In the genomic region with DNA sequence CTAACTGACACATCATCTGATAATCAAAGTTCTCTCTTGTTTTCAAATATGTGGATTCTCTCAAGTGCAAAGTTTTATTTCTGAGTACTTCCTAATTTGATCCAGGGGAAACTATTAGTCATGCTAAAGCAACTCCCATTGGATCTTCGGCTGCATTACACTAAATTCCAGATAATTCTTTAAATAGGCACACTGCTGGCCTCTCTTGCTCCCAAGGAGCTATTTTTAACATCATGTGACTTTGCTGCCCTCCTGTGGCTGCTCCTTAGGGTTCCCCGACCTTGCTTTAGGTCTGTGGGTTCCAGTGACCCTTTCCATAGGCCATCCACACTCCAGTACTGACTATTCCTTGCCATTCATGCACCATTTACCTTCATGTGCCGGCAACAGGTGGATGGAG, we compare ENCODE assay signal across 9 mouse cellular contexts.
DNase-seq lines count a peak whose midpoint lies in the region; ATAC-seq and TF ChIP-seq lines count a peak whose summit lies in the region.
"Had no signal": no experiment of that assay in that cellular context is flagged by ENCODE, and none has a peak within 500 bp of the region (broad histone marks: within the 10 kb centered on the region; RNA-seq: fewer than 3 reads in every experiment).

No protein-coding gene starts in this region.

- H3K9ac ChIP-seq in embryonic facial prominence, embryonic 14.5 days (ENCODE audit: low read depth, low read length) = no peak overlapping the region
- H3K9ac ChIP-seq: neural tube, embryonic 12.5 days had no signal

- DNase-seq in cerebellum, postnatal 25 days = peak; percentile 7 to 12
- no peak for DNase-seq in cerebellum, adult 9-11 months
- DNase-seq in ES-CJ7 (ENCODE audit: low read depth, low spot score) = peak; percentile 49
- DNase-seq in embryonic facial prominence, embryonic 14.5 days (ENCODE audit: low spot score) = peak; percentile 67
- DNase-seq in kidney, adult 2 months = peak; percentile 66
- peak; percentile 56 for DNase-seq in lung, postnatal 25 days (ENCODE audit: low spot score)
- no peak for DNase-seq in thymus, postnatal 25 days

- H3K4me2 ChIP-seq in embryonic facial prominence, embryonic 14.5 days (ENCODE audit: low read depth, low read length) = no peak overlapping the region
- H3K4me2 ChIP-seq: neural tube, embryonic 12.5 days had no signal

- H3K4me1 ChIP-seq in embryonic facial prominence, embryonic 14.5 days (ENCODE audit: control insufficient read depth, insufficient read depth, low read length) = no peaks in the 10 kb centered on the region
- 0 out of 2 replicates have a peak, but pooled peaks cover 4% of the 10 kb centered on the region for H3K4me1 ChIP-seq in kidney, adult 2 months (ENCODE audit: control insufficient read depth, insufficient read depth, low read length)
- H3K4me1 ChIP-seq: neural tube, embryonic 12.5 days had no signal

- 19% methylated on average over 3 of the region's 3 CpGs for WGBS in embryonic facial prominence, embryonic 14.5 days
- 14% methylated on average over 3 of the region's 3 CpGs for WGBS in kidney, adult 2 months

- no peaks in the 10 kb centered on the region for H3K36me3 ChIP-seq in embryonic facial prominence, embryonic 14.5 days (ENCODE audit: control insufficient read depth, insufficient read depth, low read length)
- H3K36me3 ChIP-seq in kidney, adult 2 months (ENCODE audit: control insufficient read depth, insufficient read depth, low read length) = no peaks in the 10 kb centered on the region
- H3K36me3 ChIP-seq: neural tube, embryonic 12.5 days had no signal

- TF ChIP-seq POLR2A in kidney, adult 2 months (IDR thresholded peaks at IDR 0.05; ENCODE audit: low read depth, low read length) = no peak

- H3K27me3 ChIP-seq in embryonic facial prominence, embryonic 14.5 days (replicated peaks; ENCODE audit: control insufficient read depth, insufficient read depth, low read length) = no peaks in the 10 kb centered on the region
- H3K27me3 ChIP-seq in kidney, adult 2 months (replicated peaks; ENCODE audit: control insufficient read depth, insufficient read depth, low read length) = no peaks in the 10 kb centered on the region
- H3K27me3 ChIP-seq: neural tube, embryonic 12.5 days had no signal

- TF ChIP-seq CTCF in kidney, adult 2 months (conservative IDR thresholded peaks at IDR 0.05; ENCODE audit: insufficient read depth, insufficient read length, low read depth, low read length) = peak; percentile 73

- no peak for ATAC-seq in embryonic facial prominence, embryonic 14.5 days (ENCODE audit: low read depth)
- no peak for ATAC-seq in megakaryocyte-erythroid progenitor cell, adult 5-6 weeks (replicated peaks; ENCODE audit: low FRiP score, low TSS enrichment, poor library complexity, severe bottlenecking)

- H3K9me3 ChIP-seq in embryonic facial prominence, embryonic 14.5 days (ENCODE audit: control insufficient read depth, low read length) = no peaks in the 10 kb centered on the region
- H3K9me3 ChIP-seq: neural tube, embryonic 12.5 days had no signal

- no peak overlapping the region for H3K4me3 ChIP-seq in embryonic facial prominence, embryonic 14.5 days (ENCODE audit: low read depth, low read length)
- H3K4me3 ChIP-seq in kidney, adult 2 months (ENCODE audit: insufficient read depth, low read depth, low read length) = no peak overlapping the region
- H3K4me3 ChIP-seq: neural tube, embryonic 12.5 days had no signal

- no peak overlapping the region for H3K27ac ChIP-seq in embryonic facial prominence, embryonic 14.5 days (replicated peaks; ENCODE audit: low read depth, low read length)
- no peak overlapping the region for H3K27ac ChIP-seq in kidney, adult 2 months (ENCODE audit: insufficient read depth, low read depth, low read length)
- H3K27ac ChIP-seq: neural tube, embryonic 12.5 days had no signal

Comparison
In these comparisons a context has a peak if more than half of its experiments do, and no peak if none do; other contexts are left out.
1. DNase-seq: peak in cerebellum, postnatal 25 days (2 of 2), ES-CJ7 (single experiment), embryonic facial prominence, embryonic 14.5 days (single experiment), kidney, adult 2 months (single experiment) and lung, postnatal 25 days (single experiment); none in cerebellum, adult 9-11 months (single experiment) and thymus, postnatal 25 days (single experiment).